Mouse (Mus musculus): ENCODE results near the gene Smo. TPM values are rescaled to one million over a fixed set of nuclear protein-coding genes. Genes with fewer than 3 reads are reported as not detected.

The Smo gene
- total RNA-seq, 2 experiments from 2014 or later, result 16.5 to 18.5 TPM

DNA sequence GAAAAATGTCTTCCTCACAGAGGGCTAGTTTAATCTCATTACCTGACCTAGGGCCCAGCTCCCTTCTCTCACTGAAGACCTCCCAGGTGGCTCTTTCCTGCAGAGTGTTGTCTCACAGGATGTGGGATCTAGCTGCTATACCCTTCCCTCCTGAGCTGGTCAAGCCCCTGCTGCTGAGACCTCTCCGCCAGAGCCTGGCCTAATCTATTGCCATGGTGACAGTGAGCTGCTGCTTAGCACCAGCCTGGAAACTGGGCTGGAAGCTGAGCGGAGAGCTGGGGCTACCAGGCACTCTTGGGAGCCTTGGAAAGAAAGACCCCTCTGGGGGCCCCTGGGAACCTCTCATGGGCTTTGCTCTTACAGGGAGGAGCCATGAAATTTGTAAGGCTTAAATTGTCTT is 27.4 kb upstream of the Smo start:
- DNase-seq (ENCODE audit: low spot score in 2 of 2), result no peak
- no peak for TF ChIP-seq CTCF (conservative IDR thresholded peaks at IDR 0.05)
- H3K27ac ChIP-seq, result no peak overlapping the region
- no peak overlapping the region for H3K4me3 ChIP-seq

DNA sequence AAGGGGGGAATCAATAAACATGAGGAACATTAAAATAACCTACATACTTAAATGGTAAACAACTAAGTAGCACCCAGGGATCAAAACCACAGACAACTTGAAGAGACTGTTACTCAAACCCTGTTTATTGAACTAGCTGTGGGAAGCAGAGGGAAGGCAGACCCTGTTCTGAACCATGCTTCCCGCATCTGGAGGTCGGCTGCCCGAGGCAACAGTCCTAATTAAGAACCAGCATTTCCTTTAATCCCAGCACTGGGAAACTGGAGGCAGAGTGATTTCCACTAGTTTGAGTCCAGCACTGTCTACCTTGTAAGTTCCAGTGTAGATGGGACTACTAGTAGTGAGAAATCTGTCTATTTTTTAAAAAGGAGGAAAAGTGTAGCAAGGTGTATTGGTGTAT is 24.0 kb upstream of the Smo start:
- no peak overlapping the region for H3K27ac ChIP-seq
- H3K4me3 ChIP-seq, result no peak overlapping the region
- TF ChIP-seq CTCF (conservative IDR thresholded peaks at IDR 0.05), result no peak
- no peak for DNase-seq (ENCODE audit: low spot score in 2 of 2)

DNA sequence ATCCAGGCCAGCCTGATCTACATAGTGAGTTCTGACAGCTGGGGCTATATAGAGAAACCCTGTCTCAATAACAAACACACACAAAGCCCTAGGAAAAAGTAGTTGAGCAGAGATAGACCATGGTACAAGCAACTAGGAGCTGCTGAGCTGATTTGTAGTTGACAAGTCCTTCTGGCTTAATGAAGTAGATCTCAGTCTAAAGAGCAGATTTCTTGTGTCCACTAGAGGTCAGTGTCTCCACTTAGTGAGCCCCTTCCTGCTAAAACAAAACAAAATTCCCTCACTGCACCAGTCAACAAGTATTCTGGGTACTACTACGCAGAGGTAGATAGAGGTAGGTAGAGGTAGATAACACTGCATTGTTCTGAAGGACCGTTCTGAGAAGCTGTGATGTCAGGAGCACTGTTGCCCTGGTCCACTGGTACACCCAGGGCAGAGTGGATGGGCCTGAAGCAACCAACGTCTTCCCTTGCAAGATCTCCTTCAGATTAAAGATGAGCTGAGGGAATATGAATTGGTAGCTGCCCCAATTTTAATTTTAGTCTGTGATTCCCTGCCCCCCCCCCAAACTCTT is 23.2 kb upstream of the Smo start:
- Histone ChIP-seq H3K27ac (no peak overlapping the region), H3K4me3 (no peak overlapping the region)
- peak; percentile 87 for TF ChIP-seq CTCF (conservative IDR thresholded peaks at IDR 0.05)
- peak in 1 of 2 experiments; percentile 65 for DNase-seq (ENCODE audit: low spot score in 2 of 2)

DNA sequence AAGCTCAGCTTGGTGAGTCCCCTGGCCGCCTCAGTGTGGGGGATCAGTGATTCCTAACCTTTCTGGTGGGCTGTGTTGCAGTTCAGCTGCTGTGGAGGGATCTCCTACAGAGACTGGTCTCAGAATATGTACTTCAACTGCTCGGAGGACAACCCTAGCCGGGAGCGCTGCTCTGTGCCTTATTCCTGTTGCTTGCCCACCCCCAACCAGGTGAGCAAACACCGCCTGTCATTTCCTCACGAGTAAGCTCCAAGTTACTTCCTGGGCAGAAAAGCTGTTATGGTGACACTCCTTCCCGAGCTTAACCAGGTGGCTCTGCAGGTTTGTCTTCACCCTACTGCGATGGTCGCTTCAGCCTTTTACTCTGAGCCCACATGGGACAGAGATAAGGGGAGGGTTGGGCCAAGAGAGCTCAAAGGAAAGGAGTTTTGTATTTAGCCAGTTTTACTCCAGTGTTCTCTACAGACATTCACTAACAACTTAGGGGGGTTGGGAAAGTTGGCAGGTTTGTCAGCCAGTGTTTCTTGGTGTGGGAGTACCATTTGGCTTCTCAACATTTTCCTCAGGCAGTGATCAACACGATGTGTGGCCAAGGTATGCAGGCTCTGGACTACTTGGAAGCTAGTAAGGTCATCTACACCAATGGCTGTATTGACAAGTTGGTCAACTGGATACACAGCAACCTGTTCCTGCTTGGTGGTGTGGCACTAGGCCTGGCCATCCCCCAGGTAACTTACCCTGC is 18.5 kb upstream of the Smo start:
- DNase-seq (ENCODE audit: low spot score in 2 of 2), result peak in 1 of 2 experiments; percentile 51
- H3K27ac ChIP-seq, result peak overlapping the region; percentile 90
- TF ChIP-seq CTCF (conservative IDR thresholded peaks at IDR 0.05), result no peak
- no peak overlapping the region for H3K4me3 ChIP-seq

DNA sequence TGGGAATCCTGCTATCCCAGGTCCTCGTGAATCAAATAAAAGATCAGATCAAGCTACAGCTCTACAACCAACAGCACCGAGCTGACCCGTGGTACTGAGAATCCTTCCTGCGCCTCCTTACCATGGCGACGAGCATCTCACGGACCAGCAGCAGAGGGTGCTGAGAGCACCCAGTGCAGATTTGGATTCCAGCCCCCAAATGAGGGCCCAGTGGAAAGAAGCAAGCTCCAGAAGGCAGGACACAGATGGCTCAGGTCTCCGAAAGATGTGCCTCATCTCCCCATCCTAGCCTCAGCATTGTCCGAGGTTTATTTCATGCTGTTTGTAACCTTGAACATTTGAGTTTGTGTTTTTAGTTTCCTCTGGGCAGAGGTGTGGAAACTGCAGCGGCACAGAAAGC is 17.8 kb upstream of the Smo start:
- Histone ChIP-seq H3K4me3 (no peak overlapping the region), H3K27ac (peak overlapping the region; percentile 90)
- TF ChIP-seq CTCF (conservative IDR thresholded peaks at IDR 0.05), result peak; percentile 29
- DNase-seq (ENCODE audit: low spot score in 2 of 2), result no peak

DNA sequence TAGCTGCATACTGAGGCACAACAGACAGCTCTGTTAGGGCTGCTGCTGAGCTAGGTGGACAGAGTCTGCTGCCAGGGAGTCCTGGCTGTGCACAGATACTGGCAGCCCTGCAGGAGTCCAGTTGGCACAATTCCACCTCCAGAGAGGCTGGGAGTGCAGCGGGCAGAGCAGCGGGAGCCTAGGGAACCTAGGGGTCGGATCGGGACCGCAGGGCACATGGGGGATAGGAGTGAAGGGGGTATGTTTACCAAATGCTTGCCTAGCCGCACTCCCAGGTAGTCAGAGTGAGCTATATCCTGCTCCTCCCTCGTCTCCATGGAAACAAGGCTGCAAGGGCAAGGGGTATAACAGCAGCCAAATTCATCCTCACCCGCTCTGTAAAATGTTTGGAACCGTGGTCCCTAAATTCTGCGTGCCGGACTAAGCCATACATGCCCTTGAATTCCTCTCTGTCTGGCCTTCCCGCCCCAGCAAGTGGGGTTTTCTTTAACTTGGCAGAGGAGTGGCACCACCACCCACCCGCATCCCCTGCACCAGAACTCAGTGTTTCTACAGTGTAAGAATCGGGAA is 17.3 kb upstream of the Smo start:
- TF ChIP-seq CTCF (conservative IDR thresholded peaks at IDR 0.05), result no peak
- Histone ChIP-seq H3K27ac (peak overlapping the region; percentile 90), H3K4me3 (peak overlapping the region; percentile 15; the same call in 1 of the 2 replicates)
- DNase-seq (ENCODE audit: low spot score in 2 of 2), result peak in 1 of 2 experiments; percentile 50

DNA sequence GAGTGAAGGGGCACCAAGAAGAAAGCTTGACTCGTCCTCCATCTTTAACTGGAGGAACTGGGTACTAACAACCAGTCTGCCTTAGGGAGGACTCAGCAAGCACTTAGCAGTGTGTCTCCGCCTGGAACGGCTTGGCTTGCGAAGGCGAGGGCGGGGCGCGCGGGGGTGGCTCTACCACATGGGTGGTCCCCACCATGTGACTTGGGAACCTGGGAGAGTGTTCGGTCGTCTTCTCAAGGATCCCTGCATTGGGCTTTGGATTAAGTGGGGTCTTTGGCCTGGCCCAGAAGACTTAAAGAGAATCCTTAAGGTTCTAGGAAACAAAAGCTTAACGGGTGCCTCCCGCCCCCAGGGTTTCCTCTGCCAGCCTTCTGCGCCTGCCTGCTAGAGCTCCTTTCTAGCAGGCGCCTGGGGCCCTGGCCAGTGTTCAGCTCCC is 16.4 kb upstream of the Smo start:
- H3K27ac ChIP-seq, result peak overlapping the region; percentile 90
- peak; percentile 71 to 72 for DNase-seq (ENCODE audit: low spot score in 2 of 2)
- H3K4me3 ChIP-seq, result peak overlapping the region; percentile 48
- TF ChIP-seq CTCF (conservative IDR thresholded peaks at IDR 0.05), result no peak

DNA sequence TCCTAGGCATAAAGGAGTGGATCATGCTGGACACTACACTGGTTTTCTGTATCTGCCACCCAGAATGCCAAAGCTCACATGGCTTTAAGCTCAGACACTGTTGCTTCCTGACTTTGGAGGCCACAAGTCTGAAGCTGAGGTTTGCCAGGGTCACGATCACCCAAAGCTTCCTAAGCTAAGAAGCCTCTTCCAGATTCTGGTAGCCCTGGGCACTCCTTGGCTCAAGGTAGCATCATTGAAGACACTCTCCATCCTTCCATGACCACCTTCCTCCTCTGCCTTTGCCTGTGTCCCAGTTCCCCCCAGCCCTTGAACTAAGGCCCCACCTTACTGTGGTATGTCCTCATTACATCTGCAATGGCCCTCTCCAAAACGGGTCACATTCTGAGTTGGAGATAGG is 13.4 kb upstream of the Smo start:
- no peak for DNase-seq (ENCODE audit: low spot score in 2 of 2)
- no peak overlapping the region for H3K27ac ChIP-seq
- TF ChIP-seq CTCF (conservative IDR thresholded peaks at IDR 0.05), result no peak
- H3K4me3 ChIP-seq, result no peak overlapping the region

DNA sequence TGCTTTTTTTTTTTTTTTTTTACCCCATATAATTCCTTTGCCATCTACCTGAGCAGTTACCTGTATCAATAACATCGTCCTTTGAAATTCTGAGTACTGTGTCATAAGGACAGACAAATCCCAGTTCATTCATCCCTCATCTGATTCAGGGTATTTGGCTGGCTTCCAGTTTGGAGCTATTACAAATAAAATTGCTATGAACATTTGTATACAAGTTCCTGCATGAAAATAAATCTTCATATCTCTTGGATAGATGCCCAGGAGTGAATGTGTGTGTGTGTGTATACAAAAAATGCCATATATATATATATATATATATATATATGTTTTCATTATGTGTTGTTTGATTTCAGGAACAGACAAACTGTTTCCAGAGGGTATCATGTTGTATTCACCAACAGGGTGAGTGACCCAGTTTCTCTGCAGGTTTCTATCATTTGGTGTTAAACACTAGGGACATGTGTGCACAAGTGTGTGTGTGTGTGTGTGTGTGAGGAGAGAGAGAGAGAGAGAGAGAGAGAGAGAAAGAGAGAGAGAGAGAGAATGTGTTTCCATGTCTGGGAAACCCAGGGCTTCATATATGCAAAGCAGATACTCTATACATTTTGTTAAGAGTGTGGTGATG is 8.6 kb upstream of the Smo start:
- TF ChIP-seq CTCF (conservative IDR thresholded peaks at IDR 0.05), result no peak
- no peak overlapping the region for H3K4me3 ChIP-seq
- no peak overlapping the region for H3K27ac ChIP-seq
- DNase-seq (ENCODE audit: low spot score in 2 of 2), result no peak

DNA sequence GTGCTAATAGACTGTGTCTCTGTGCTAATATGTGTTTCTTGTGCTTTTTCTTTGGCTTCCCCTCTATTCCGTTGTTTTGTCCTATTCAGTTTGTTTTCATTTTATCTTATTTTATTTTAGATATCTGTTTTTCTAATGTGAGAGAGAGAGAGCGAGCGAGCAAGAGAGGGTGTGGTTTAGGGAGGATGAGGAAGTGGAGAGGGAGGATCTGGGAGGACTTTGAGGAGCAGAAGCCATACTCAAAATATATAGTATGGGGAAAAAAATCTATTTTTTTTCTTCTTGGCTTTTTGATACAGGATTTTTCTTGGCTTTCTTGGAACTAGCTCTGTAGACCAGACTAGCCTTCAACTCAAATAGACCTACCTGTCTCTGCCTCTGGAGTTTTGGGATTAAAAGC is 7.3 kb upstream of the Smo start:
- Histone ChIP-seq H3K4me3 (no peak overlapping the region), H3K27ac (no peak overlapping the region)
- DNase-seq (ENCODE audit: low spot score in 2 of 2), result no peak
- TF ChIP-seq CTCF (conservative IDR thresholded peaks at IDR 0.05), result no peak

DNA sequence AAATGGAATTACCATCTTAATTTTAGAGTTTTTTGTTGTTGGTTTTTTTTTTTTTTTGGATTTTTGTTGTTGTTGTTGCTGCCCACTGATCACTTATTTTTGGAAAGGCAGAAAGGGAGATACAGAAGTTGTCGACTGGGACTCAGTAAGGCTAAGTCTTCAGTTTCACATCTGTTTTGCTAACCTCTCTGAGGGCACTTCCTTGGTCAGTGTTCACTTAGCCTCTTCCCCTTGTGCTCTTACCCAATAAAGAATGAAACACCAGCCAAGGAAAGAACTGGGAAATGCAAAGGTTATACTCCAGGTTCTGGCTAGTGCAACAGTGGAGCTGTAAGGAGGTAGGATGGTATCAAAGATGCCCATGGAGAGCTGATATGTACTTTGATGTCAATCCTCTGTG is 5.8 kb upstream of the Smo start:
- Histone ChIP-seq H3K27ac (no peak overlapping the region), H3K4me3 (no peak overlapping the region)
- TF ChIP-seq CTCF (conservative IDR thresholded peaks at IDR 0.05), result no peak
- no peak for DNase-seq (ENCODE audit: low spot score in 2 of 2)

DNA sequence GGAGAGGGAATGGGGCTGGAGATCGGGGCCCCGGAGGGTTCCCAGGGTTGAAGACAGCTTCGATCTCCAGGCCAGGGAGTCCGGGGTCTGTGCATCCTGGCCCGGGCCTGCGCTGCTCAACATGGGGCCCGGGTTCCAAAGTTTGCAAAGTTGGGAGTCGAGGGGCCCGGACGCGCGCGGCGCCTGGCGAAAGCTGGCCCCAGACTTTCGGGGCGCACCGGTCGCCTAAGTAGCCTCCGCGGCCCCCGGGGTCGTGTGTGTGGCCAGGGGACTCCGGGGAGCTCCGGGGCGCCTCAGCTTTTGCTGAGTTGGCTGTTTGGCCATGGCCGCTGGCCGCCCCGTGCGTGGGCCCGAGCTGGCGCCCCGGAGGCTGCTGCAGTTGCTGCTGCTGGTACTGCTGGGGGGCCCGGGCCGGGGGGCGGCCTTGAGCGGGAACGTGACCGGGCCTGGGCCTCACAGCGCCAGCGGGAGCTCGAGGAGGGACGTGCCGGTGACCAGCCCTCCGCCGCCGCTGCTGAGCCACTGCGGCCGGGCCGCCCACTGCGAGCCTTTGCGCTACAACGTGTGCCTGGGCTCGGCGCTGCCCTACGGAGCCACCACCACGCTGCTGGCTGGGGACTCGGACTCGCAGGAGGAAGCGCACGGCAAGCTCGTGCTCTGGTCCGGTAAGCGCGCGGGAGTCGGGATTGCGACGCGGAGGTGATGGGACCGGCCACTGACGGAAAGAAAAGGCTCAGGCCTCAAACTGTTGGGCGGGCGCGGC is 567 bp downstream of the Smo start:
- no peak for TF ChIP-seq CTCF (conservative IDR thresholded peaks at IDR 0.05)
- Histone ChIP-seq H3K27ac (peak overlapping the region; percentile 84), H3K4me3 (peak overlapping the region; percentile 69)
- no peak for DNase-seq (ENCODE audit: low spot score in 2 of 2)
